Mouse (Mus musculus) kidney, embryonic 16.5 days (tissue): ENCODE results near the gene Olfr320. TPM values are rescaled to one million over a fixed set of nuclear protein-coding genes. Genes with fewer than 3 reads are reported as not detected.
A peak's percentile ranks its signal among the peaks of the same experiment; 100 is the strongest.

Experiments
- ATAC-seq: fragments of 200-750 bp; cut with Nextera tagmentation; 2 replicates; pipeline ENCODE4 v1.8.0; 2017; ENCODE audit warnings: moderate TSS enrichment; ENCODE audit not compliant: low FRiP score, low TSS enrichment
- H3K27ac ChIP-seq: fragments of 300-500 bp; sonication (generic); 2 replicates; pipeline ENCODE4 v1.5.1; 2014; ENCODE audit warnings: low read length
- H3K27me3 ChIP-seq: fragments of 300-500 bp; sonication (generic); 2 replicates; pipeline ENCODE4 v1.6.1; 2014; ENCODE audit warnings: low read length, control low read depth, mixed read lengths; ENCODE audit not compliant: insufficient read depth
- H3K36me3 ChIP-seq: fragments of 300-500 bp; sonication (generic); 2 replicates; pipeline ENCODE4 v1.6.1; 2014; ENCODE audit warnings: low read length, control low read depth, mixed read lengths; ENCODE audit not compliant: insufficient read depth
- H3K4me1 ChIP-seq: fragments of 300-500 bp; sonication (generic); 2 replicates; pipeline ENCODE4 v1.6.1; 2014; ENCODE audit warnings: low read length, control low read depth, mixed read lengths; ENCODE audit not compliant: insufficient read depth
- H3K4me2 ChIP-seq: fragments of 300-500 bp; sonication (generic); replicated peaks from 2 replicates; pipeline ENCODE4 v1.6.1; 2014; ENCODE audit warnings: low read depth, low read length
- H3K4me3 ChIP-seq: fragments of 300-500 bp; sonication (generic); 2 replicates; pipeline ENCODE4 v1.5.1; 2014; ENCODE audit warnings: mild to moderate bottlenecking, low read length
- H3K9ac ChIP-seq: fragments of 300-500 bp; sonication (generic); replicated peaks from 2 replicates; pipeline ENCODE4 v1.6.1; 2014; ENCODE audit warnings: low read length
- H3K9me3 ChIP-seq: fragments of 300-500 bp; sonication (generic); 2 replicates; pipeline ENCODE4 v1.6.1; 2016; ENCODE audit warnings: low read length, control low read depth
- WGBS: fragments of 180-500 bp; shearing (Covaris S2); extraction: QIAGEN DNeasy Blood & Tissue Kit; methylation state at CpG from one replicate; pipeline ENCODE4 v1.1.7; 2014; 5-methylcytosine and 5-hydroxymethylcytosine counted together
- polyA plus RNA-seq: library from polyadenylated mRNA; unstranded; fragments of >200 nt; fragmentation: Nextera tagmentation; extraction: Ambion mirVana; gene quantifications from 2 replicates; pipeline ENCODE4 v1.2.1, GENCODE M21; 2015

Olfr320 gene
- polyA plus RNA-seq, result 0.05 TPM in 1 of 2 replicates, not detected in the other

- H3K9me3 ChIP-seq, result no peaks in the 10 kb centered on the region
- H3K9ac ChIP-seq, result no peak within 1 kb of the TSS
- ATAC-seq, result no peak
- no peak within 1 kb of the TSS for H3K27ac ChIP-seq
- H3K36me3 ChIP-seq, result no peaks in the 10 kb centered on the region
- H3K4me1 ChIP-seq, result no peaks in the 10 kb centered on the region
- H3K27me3 ChIP-seq, result no peaks in the 10 kb centered on the region
- no peak within 1 kb of the TSS for H3K4me2 ChIP-seq
- 88% methylated on average over 1 of the region's 1 CpGs for WGBS
- H3K4me3 ChIP-seq, result no peak within 1 kb of the TSS
Observed at GRCm38 (mm10) chr11:58680799-58681198, at the start of gene Olfr320. Olfr320 (plus strand) TSS chr11:58681099.

DNA sequence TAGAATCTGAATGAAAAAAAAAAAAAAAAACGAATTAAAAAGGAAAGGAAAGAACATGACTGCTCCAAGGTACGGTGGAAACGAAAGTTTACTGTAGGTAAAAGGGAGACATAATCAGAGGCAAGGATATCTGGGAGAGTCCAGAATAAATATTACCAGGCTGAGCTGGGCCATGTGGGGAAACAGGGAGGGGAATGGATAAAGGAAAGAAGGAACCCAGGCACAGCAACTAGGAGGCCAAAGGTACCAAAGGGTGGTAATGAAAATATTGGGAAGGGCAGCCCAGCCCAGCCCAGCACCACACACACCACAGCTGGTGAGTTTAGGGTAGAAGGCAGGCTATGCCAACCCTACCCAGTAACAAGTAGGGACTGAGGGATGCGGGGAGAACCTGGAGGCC is 46.0 kb upstream of the Olfr320 start:
- no peaks in the 10 kb centered on the region for H3K36me3 ChIP-seq
- H3K4me3 ChIP-seq, result no peak overlapping the region
- H3K27me3 ChIP-seq, result 0 out of 2 replicates have a peak, but pooled peaks cover 7% of the 10 kb centered on the region
- WGBS, result 68% methylated on average over 4 of the region's 4 CpGs
- no peaks in the 10 kb centered on the region for H3K4me1 ChIP-seq
- ATAC-seq, result no peak
- H3K4me2 ChIP-seq, result no peak overlapping the region
- H3K9ac ChIP-seq, result no peak overlapping the region
- H3K27ac ChIP-seq, result no peak overlapping the region
- no peaks in the 10 kb centered on the region for H3K9me3 ChIP-seq

DNA sequence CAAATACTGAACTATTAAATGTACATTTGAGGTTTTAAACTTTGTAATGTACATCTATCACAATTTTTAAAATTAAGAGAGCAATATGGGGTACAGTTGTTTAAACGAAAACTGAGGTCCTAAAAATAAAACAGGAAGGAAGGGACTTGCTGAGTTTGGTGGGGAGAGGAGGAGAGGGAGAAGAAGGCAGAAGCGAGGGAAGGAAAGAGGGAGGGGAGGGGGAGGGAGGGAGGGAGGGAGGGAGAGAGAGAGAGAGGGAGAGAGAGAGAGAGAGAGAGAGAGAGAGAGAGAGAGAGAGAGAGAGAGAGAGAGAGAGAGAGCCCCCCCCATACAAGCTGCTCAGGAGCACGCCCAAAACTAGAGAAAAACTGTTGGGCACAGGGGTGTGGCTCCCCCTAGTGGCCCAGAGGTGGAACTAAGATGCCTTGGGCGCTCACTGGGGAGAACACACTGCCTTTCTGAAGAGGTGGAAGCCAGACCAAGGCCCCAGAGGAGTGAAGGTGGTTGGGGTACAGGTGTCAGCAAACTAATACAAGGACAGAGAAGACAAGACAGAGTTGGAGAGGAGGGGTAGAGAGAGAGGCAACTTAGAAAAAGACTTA is 44.4 kb upstream of the Olfr320 start:
- Histone ChIP-seq H3K4me3 (no peak overlapping the region), H3K9me3 (no peaks in the 10 kb centered on the region), H3K4me1 (peaks cover 2% of the 10 kb centered on the region; the same call in 1 of the 2 replicates), H3K9ac (no peak overlapping the region), H3K36me3 (no peaks in the 10 kb centered on the region), H3K27me3 (0 out of 2 replicates have a peak, but pooled peaks cover 13% of the 10 kb centered on the region), H3K27ac (no peak overlapping the region), H3K4me2 (no peak overlapping the region)
- ATAC-seq, result no peak
- 13% methylated on average over 3 of the region's 4 CpGs for WGBS

- Histone ChIP-seq H3K27ac (no peak overlapping the region), H3K9me3 (no peaks in the 10 kb centered on the region), H3K9ac (no peak overlapping the region), H3K36me3 (no peaks in the 10 kb centered on the region), H3K4me3 (no peak overlapping the region), H3K4me1 (peaks cover 2% of the 10 kb centered on the region; the same call in 1 of the 2 replicates), H3K27me3 (peaks cover 16% of the 10 kb centered on the region; the same call in 1 of the 2 replicates), H3K4me2 (no peak overlapping the region)
- ATAC-seq, result no peak
- 37% methylated on average over 7 of the region's 7 CpGs for WGBS
Observed at GRCm38 (mm10) chr11:58638176-58638701, 42.7 kb upstream of the Olfr320 start.

DNA sequence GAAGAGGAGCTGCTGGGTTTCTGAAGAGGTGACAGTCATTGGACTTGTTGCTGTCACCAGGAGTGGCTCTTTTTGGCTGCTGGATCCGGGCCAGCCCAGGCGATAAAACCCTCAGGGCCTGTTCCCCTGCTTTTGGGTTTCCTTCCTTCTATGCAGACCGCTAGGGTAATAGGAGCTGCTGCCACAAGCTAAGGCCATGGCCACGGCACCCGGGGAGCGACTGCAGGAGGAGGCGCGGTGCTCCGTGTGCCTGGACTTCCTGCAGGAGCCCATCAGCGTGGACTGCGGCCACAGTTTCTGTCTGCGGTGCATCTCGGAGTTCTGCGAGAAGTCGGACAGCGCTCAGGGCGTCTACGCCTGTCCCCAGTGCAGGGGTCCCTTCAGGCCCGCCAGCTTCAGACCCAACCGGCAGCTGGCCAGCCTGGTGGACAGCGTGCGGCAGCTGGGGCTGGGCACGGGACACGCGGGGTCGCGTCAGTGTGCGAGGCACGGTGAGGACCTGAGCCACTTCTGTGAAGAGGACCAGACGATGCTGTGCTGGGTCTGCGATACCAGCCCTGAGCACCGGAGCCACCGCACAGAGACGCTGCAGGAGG is 40.5 kb upstream of the Olfr320 start, which contains the start of gene Trim58:
Trim58 (plus strand) TSS at position 194 of the 596 bp plus-strand sequence.
- H3K9ac ChIP-seq, result peak within 1 kb of the TSS; percentile 37
- WGBS, result 2% methylated on average over 34 of the region's 34 CpGs
- H3K27me3 ChIP-seq, result peaks cover 16% of the 10 kb centered on the region; the same call in 1 of the 2 replicates
- H3K36me3 ChIP-seq, result no peaks in the 10 kb centered on the region
- no peak within 1 kb of the TSS for H3K27ac ChIP-seq
- H3K4me2 ChIP-seq, result peak within 1 kb of the TSS; percentile 57
- H3K4me3 ChIP-seq, result peak within 1 kb of the TSS; percentile 36
- H3K9me3 ChIP-seq, result no peaks in the 10 kb centered on the region
- ATAC-seq, result peak; percentile 42; the same call in 1 of the 2 replicates
- H3K4me1 ChIP-seq, result peaks cover 2% of the 10 kb centered on the region; the same call in 1 of the 2 replicates

GRCm38 (mm10) chr11:58641057-58641456 is 39.8 kb upstream of the Olfr320 start:
- Histone ChIP-seq H3K27ac (no peak overlapping the region), H3K4me3 (peak overlapping the region; percentile 36; the same call in 1 of the 2 replicates), H3K4me1 (peaks cover 2% of the 10 kb centered on the region; the same call in 1 of the 2 replicates), H3K9me3 (no peaks in the 10 kb centered on the region), H3K36me3 (no peaks in the 10 kb centered on the region), H3K9ac (no peak overlapping the region), H3K27me3 (peaks cover 16% of the 10 kb centered on the region; the same call in 1 of the 2 replicates), H3K4me2 (peak overlapping the region; percentile 57)
- 0 out of 2 replicates have a peak, but pooled peaks have one; percentile 2 for ATAC-seq
- WGBS, result 27% methylated on average over 14 of the region's 14 CpGs

- Histone ChIP-seq H3K9me3 (no peaks in the 10 kb centered on the region), H3K4me3 (no peak overlapping the region), H3K36me3 (no peaks in the 10 kb centered on the region), H3K4me2 (no peak overlapping the region), H3K4me1 (peaks cover 2% of the 10 kb centered on the region; the same call in 1 of the 2 replicates), H3K27ac (no peak overlapping the region), H3K9ac (no peak overlapping the region), H3K27me3 (peaks cover 16% of the 10 kb centered on the region; the same call in 1 of the 2 replicates)
- ATAC-seq, result no peak
- 89% methylated on average over 13 of the region's 13 CpGs for WGBS
Observed at GRCm38 (mm10) chr11:58641638-58642358, 39.1 kb upstream of the Olfr320 start.

GRCm38 (mm10) chr11:58643350-58643749 is 37.5 kb upstream of the Olfr320 start:
- H3K9me3 ChIP-seq, result no peaks in the 10 kb centered on the region
- H3K4me1 ChIP-seq, result peaks cover 2% of the 10 kb centered on the region; the same call in 1 of the 2 replicates
- no peak overlapping the region for H3K4me3 ChIP-seq
- no peak overlapping the region for H3K9ac ChIP-seq
- no peak overlapping the region for H3K4me2 ChIP-seq
- no peak overlapping the region for H3K27ac ChIP-seq
- H3K36me3 ChIP-seq, result no peaks in the 10 kb centered on the region
- 38% methylated on average over 6 of the region's 6 CpGs for WGBS
- ATAC-seq, result no peak
- H3K27me3 ChIP-seq, result peaks cover 10% of the 10 kb centered on the region; the same call in 1 of the 2 replicates

DNA sequence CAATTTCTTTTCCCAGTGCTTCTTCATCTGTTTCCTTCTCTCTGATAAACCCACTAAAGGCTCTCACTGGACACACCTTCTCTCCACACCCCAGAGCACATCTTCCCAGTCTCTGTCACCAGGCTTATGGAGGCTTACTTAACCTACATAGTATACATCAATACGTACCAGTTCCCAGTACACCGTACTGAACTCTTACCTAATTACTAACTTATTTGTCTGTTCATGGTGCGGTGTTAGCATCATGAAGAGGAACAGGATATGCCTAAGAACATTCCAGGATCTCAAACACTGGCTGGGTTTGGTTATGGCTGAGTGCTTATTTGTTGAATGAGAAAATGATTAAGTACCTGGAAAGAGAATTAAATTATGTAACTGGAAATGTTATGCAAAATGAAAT is 25.7 kb upstream of the Olfr320 start:
- Histone ChIP-seq H3K27me3 (no peaks in the 10 kb centered on the region), H3K36me3 (no peaks in the 10 kb centered on the region), H3K9me3 (peaks cover 2% of the 10 kb centered on the region; the same call in 1 of the 2 replicates), H3K27ac (no peak overlapping the region), H3K4me1 (0 out of 2 replicates have a peak, but pooled peaks cover 4% of the 10 kb centered on the region), H3K4me2 (no peak overlapping the region), H3K9ac (no peak overlapping the region), H3K4me3 (no peak overlapping the region)
- ATAC-seq, result peak; percentile 51; the same call in 1 of the 2 replicates
- WGBS, result 74% methylated on average over 3 of the region's 3 CpGs
